Mouse (Mus musculus): ENCODE measurements around the gene Smim23. TPM values are rescaled to one million over a fixed set of nuclear protein-coding genes. Genes with fewer than 3 reads are reported as not detected.

The Smim23 gene
- total RNA-seq (2017) = not detected in 2 replicates

GRCm38 (mm10) chr11:32824505-32824904 is at the start of gene Smim23:
Smim23 (minus strand) TSS chr11:32824605.
- no peak for ATAC-seq (replicated peaks; ENCODE audit: low read depth, poor library complexity, severe bottlenecking)

- ATAC-seq (replicated peaks; ENCODE audit: low read depth, poor library complexity, severe bottlenecking) = no peak
Measured at GRCm38 (mm10) chr11:32868619-32869383, 44.4 kb upstream of the Smim23 start.

- ATAC-seq (replicated peaks; ENCODE audit: low read depth, poor library complexity, severe bottlenecking) = no peak
Measured at GRCm38 (mm10) chr11:32864615-32865014, 40.2 kb upstream of the Smim23 start.

GRCm38 (mm10) chr11:32857418-32857879 is 33.0 kb upstream of the Smim23 start:
- no peak for ATAC-seq (replicated peaks; ENCODE audit: low read depth, poor library complexity, severe bottlenecking)

- no peak for ATAC-seq (replicated peaks; ENCODE audit: low read depth, poor library complexity, severe bottlenecking)
Measured at GRCm38 (mm10) chr11:32846682-32847222, 22.3 kb upstream of the Smim23 start.

- no peak for ATAC-seq (replicated peaks; ENCODE audit: low read depth, poor library complexity, severe bottlenecking)
Measured at GRCm38 (mm10) chr11:32841169-32841568, 16.8 kb upstream of the Smim23 start.

GRCm38 (mm10) chr11:32840256-32840655 is 15.9 kb upstream of the Smim23 start:
- ATAC-seq (replicated peaks; ENCODE audit: low read depth, poor library complexity, severe bottlenecking) = no peak

GRCm38 (mm10) chr11:32835022-32835421 is 10.6 kb upstream of the Smim23 start:
- ATAC-seq (replicated peaks; ENCODE audit: low read depth, poor library complexity, severe bottlenecking) = no peak

- ATAC-seq (replicated peaks; ENCODE audit: low read depth, poor library complexity, severe bottlenecking) = no peak
Measured at GRCm38 (mm10) chr11:32834367-32834918, 10.0 kb upstream of the Smim23 start.

GRCm38 (mm10) chr11:32817566-32817965 is 6.8 kb downstream of the Smim23 start:
- ATAC-seq (replicated peaks; ENCODE audit: low read depth, poor library complexity, severe bottlenecking) = no peak

GRCm38 (mm10) chr11:32814286-32814685 is 10.1 kb downstream of the Smim23 start:
- no peak for ATAC-seq (replicated peaks; ENCODE audit: low read depth, poor library complexity, severe bottlenecking)

GRCm38 (mm10) chr11:32809091-32809490 is 15.3 kb downstream of the Smim23 start:
- no peak for ATAC-seq (replicated peaks; ENCODE audit: low read depth, poor library complexity, severe bottlenecking)

GRCm38 (mm10) chr11:32805958-32806357 is 18.4 kb downstream of the Smim23 start:
- peak; percentile 69; the same call in 1 of the 2 replicates for ATAC-seq (replicated peaks; ENCODE audit: low read depth, poor library complexity, severe bottlenecking)

- no peak for ATAC-seq (replicated peaks; ENCODE audit: low read depth, poor library complexity, severe bottlenecking)
Measured at GRCm38 (mm10) chr11:32803658-32804057, 20.7 kb downstream of the Smim23 start.

- no peak for ATAC-seq (replicated peaks; ENCODE audit: low read depth, poor library complexity, severe bottlenecking)
Measured at GRCm38 (mm10) chr11:32801715-32802114, 22.7 kb downstream of the Smim23 start.

GRCm38 (mm10) chr11:32800929-32801375 is 23.5 kb downstream of the Smim23 start:
- no peak for ATAC-seq (replicated peaks; ENCODE audit: low read depth, poor library complexity, severe bottlenecking)

- ATAC-seq (replicated peaks; ENCODE audit: low read depth, poor library complexity, severe bottlenecking) = no peak
Measured at GRCm38 (mm10) chr11:32798445-32798844, 26.0 kb downstream of the Smim23 start.

- no peak for ATAC-seq (replicated peaks; ENCODE audit: low read depth, poor library complexity, severe bottlenecking)
Measured at GRCm38 (mm10) chr11:32794759-32795445, 29.5 kb downstream of the Smim23 start.

- no peak for ATAC-seq (replicated peaks; ENCODE audit: low read depth, poor library complexity, severe bottlenecking)
Measured at GRCm38 (mm10) chr11:32786201-32786600, 38.2 kb downstream of the Smim23 start.

GRCm38 (mm10) chr11:32785591-32786147 is 38.7 kb downstream of the Smim23 start:
- no peak for ATAC-seq (replicated peaks; ENCODE audit: low read depth, poor library complexity, severe bottlenecking)

All from common myeloid progenitor, adult 5-6 weeks (primary cell).